Mouse (Mus musculus) retina, postnatal 1 day (tissue): ENCODE results near the gene H2-T23.
"Not testable (repeated sequence)": the region's sequence is repeated elsewhere in the genome, so short reads cannot be mapped to it uniquely, and the experiment has no call there.

Source experiments
- DNase-seq: peaks from one replicate; pipeline ENCODE4 v3.0.0-alpha.2; 2012

The H2-T23 gene

GRCm38 (mm10) chr17:36032351-36032875, at the start of gene H2-T23:
Gene H2-T23 (minus strand): TSS chr17:36032855.
- DNase-seq: peak; percentile 57

- DNase-seq: not testable (repeated sequence)
Observed at GRCm38 (mm10) chr17:36081901-36082300, 49.2 kb upstream of the H2-T23 start.

- peak; percentile 77 for DNase-seq
Observed at GRCm38 (mm10) chr17:36060829-36061228, 28.2 kb upstream of the H2-T23 start.

GRCm38 (mm10) chr17:36058362-36058761, 25.7 kb upstream of the H2-T23 start, which contains the start of gene Gm11127:
Gene Gm11127 (minus strand): TSS chr17:36058371.
- DNase-seq: not testable (repeated sequence)

GRCm38 (mm10) chr17:36057927-36058326, 25.3 kb upstream of the H2-T23 start:
- not testable (repeated sequence) for DNase-seq

GRCm38 (mm10) chr17:36043286-36043685, 10.6 kb upstream of the H2-T23 start:
- no peak for DNase-seq

GRCm38 (mm10) chr17:36042610-36043169, 10.0 kb upstream of the H2-T23 start, which contains the start of the genes H2-T22 and Gm6034:
Gene H2-T22 (minus strand): TSS chr17:36042747.
Gene Gm6034 (plus strand): TSS chr17:36042961.
- peak; percentile 70 for DNase-seq

- peak; percentile 3 for DNase-seq
Observed at GRCm38 (mm10) chr17:36042055-36042454, 9.4 kb upstream of the H2-T23 start.

GRCm38 (mm10) chr17:36040604-36041003, 7.9 kb upstream of the H2-T23 start:
- DNase-seq: not testable (repeated sequence)

- not testable (repeated sequence) for DNase-seq
Observed at GRCm38 (mm10) chr17:36036126-36036525, 3.5 kb upstream of the H2-T23 start.

GRCm38 (mm10) chr17:36035010-36035638, 2.5 kb upstream of the H2-T23 start:
- peak; percentile 46 for DNase-seq

GRCm38 (mm10) chr17:36034524-36034923, 1.9 kb upstream of the H2-T23 start:
- DNase-seq: not testable (repeated sequence)

GRCm38 (mm10) chr17:36031583-36032331, 898 bp downstream of the H2-T23 start:
- peak; percentile 55 for DNase-seq

- DNase-seq: peak; percentile 28
Observed at GRCm38 (mm10) chr17:36030703-36031582, 1.7 kb downstream of the H2-T23 start.

- not testable (repeated sequence) for DNase-seq
Observed at GRCm38 (mm10) chr17:36030046-36030702, 2.5 kb downstream of the H2-T23 start.

- DNase-seq: no peak
Observed at GRCm38 (mm10) chr17:36028879-36029619, 3.6 kb downstream of the H2-T23 start.

- no peak for DNase-seq
Observed at GRCm38 (mm10) chr17:36027663-36028062, 5.0 kb downstream of the H2-T23 start.

- no peak for DNase-seq
Observed at GRCm38 (mm10) chr17:36025901-36026300, 6.8 kb downstream of the H2-T23 start.

GRCm38 (mm10) chr17:36025197-36025596, 7.5 kb downstream of the H2-T23 start:
- DNase-seq: peak; percentile 25

GRCm38 (mm10) chr17:36023710-36024654, 8.7 kb downstream of the H2-T23 start:
- no peak for DNase-seq
